In genomic region chr10:59795902-59796301, GRCm38 (mm10) we compare ENCODE assay signal across 20 mouse cellular contexts.
"Had no signal": no experiment of that assay in that cellular context is flagged by ENCODE, and none has a peak within 500 bp of the region (broad histone marks: within the 10 kb centered on the region; RNA-seq: fewer than 3 reads in every experiment).

No protein-coding gene starts in this region.

- H3K9me3 ChIP-seq: limb, embryonic 10.5 days; limb, embryonic 13.5 days; liver, embryonic 13.5 days; midbrain, embryonic 15.5 days; neural tube, embryonic 12.5 days; neural tube, embryonic 15.5 days; stomach, embryonic 15.5 days had no signal

- DNase-seq: kidney, adult 9 months; kidney, postnatal 25 days; layer of hippocampus, adult 9-11 months; liver, embryonic 13.5 days; lung, adult 2 months; lung, postnatal 14 days; lung, postnatal 4 days; retina, postnatal 1 day; right cerebral cortex, postnatal 25 days; spleen, adult 18-20 months; thymus, postnatal 25 days had no signal

- ATAC-seq: midbrain, embryonic 15.5 days had no signal

- H3K4me3 ChIP-seq: layer of hippocampus, adult 2 months; limb, embryonic 10.5 days; limb, embryonic 13.5 days; liver, embryonic 13.5 days; midbrain, embryonic 15.5 days; neural tube, embryonic 12.5 days; neural tube, embryonic 15.5 days; stomach, embryonic 15.5 days had no signal

- H3K36me3 ChIP-seq: midbrain, embryonic 15.5 days; neural tube, embryonic 15.5 days had no signal

- H3K27me3 ChIP-seq: limb, embryonic 13.5 days; liver, embryonic 13.5 days; midbrain, embryonic 15.5 days; neural tube, embryonic 12.5 days; neural tube, embryonic 15.5 days; stomach, embryonic 15.5 days had no signal

- H3K4me2 ChIP-seq: limb, embryonic 13.5 days; liver, embryonic 13.5 days; midbrain, embryonic 11.5 days; midbrain, embryonic 15.5 days; neural tube, embryonic 12.5 days; neural tube, embryonic 15.5 days; stomach, embryonic 15.5 days had no signal

- H3K4me1 ChIP-seq: limb, embryonic 10.5 days had no signal

- H3K9ac ChIP-seq: limb, embryonic 13.5 days; liver, embryonic 13.5 days; midbrain, embryonic 15.5 days; neural tube, embryonic 12.5 days; neural tube, embryonic 15.5 days; stomach, embryonic 15.5 days had no signal

- H3K27ac ChIP-seq: kidney, postnatal 0 days; layer of hippocampus, adult 2 months; limb, embryonic 10.5 days; limb, embryonic 13.5 days; liver, embryonic 13.5 days; midbrain, embryonic 15.5 days; neural tube, embryonic 12.5 days; neural tube, embryonic 15.5 days; stomach, embryonic 15.5 days had no signal
